Mouse (Mus musculus): ENCODE data around the gene Bach1. TPM values are rescaled to one million over a fixed set of nuclear protein-coding genes. Genes with fewer than 3 reads are reported as not detected.
"Not testable (repeated sequence)": the region's sequence is repeated elsewhere in the genome, so short reads cannot be mapped to it uniquely, and the experiment has no call there.

Gene Bach1
- polyA plus RNA-seq, 1 experiment, result 6.8 TPM

- DNase-seq (ENCODE audit: low spot score), result no peak
These were observed 17.7 kb upstream of the Bach1 start for GRCm38 (mm10) chr16:87680912-87681634.

- DNase-seq (ENCODE audit: low spot score), result no peak
These were observed 16.9 kb upstream of the Bach1 start for GRCm38 (mm10) chr16:87681848-87682247.

- no peak for DNase-seq (ENCODE audit: low spot score)
These were observed 12.3 kb upstream of the Bach1 start for GRCm38 (mm10) chr16:87686458-87686857.

- DNase-seq (ENCODE audit: low spot score), result no peak
These were observed 11.4 kb upstream of the Bach1 start for GRCm38 (mm10) chr16:87687346-87687745.

- DNase-seq (ENCODE audit: low spot score), result not testable (repeated sequence)
These were observed 10.4 kb upstream of the Bach1 start for GRCm38 (mm10) chr16:87688328-87688727.

- DNase-seq (ENCODE audit: low spot score), result not testable (repeated sequence)
These were observed 9.9 kb upstream of the Bach1 start for GRCm38 (mm10) chr16:87688823-87689222.

- DNase-seq (ENCODE audit: low spot score), result no peak
These were observed 9.5 kb upstream of the Bach1 start for GRCm38 (mm10) chr16:87689225-87689624.

GRCm38 (mm10) chr16:87690506-87690905 lies 8.2 kb upstream of the Bach1 start:
- DNase-seq (ENCODE audit: low spot score), result no peak

GRCm38 (mm10) chr16:87691102-87691501 lies 7.6 kb upstream of the Bach1 start:
- DNase-seq (ENCODE audit: low spot score), result no peak

GRCm38 (mm10) chr16:87692591-87692990 lies 6.2 kb upstream of the Bach1 start:
- DNase-seq (ENCODE audit: low spot score), result no peak

- no peak for DNase-seq (ENCODE audit: low spot score)
These were observed 909 bp upstream of the Bach1 start for GRCm38 (mm10) chr16:87697707-87698365.

GRCm38 (mm10) chr16:87699306-87699692 lies 554 bp downstream of the Bach1 start:
- no peak for DNase-seq (ENCODE audit: low spot score)

GRCm38 (mm10) chr16:87699693-87700394 lies 1.1 kb downstream of the Bach1 start:
- DNase-seq (ENCODE audit: low spot score), result no peak

GRCm38 (mm10) chr16:87700395-87700765 lies 1.6 kb downstream of the Bach1 start:
- DNase-seq (ENCODE audit: low spot score), result no peak

GRCm38 (mm10) chr16:87701891-87702290 lies 3.1 kb downstream of the Bach1 start:
- no peak for DNase-seq (ENCODE audit: low spot score)

- no peak for DNase-seq (ENCODE audit: low spot score)
These were observed 4.1 kb downstream of the Bach1 start for GRCm38 (mm10) chr16:87702881-87703280.

GRCm38 (mm10) chr16:87704225-87704624 lies 5.5 kb downstream of the Bach1 start:
- no peak for DNase-seq (ENCODE audit: low spot score)

- DNase-seq (ENCODE audit: low spot score), result no peak
These were observed 7.3 kb downstream of the Bach1 start for GRCm38 (mm10) chr16:87705892-87706589.

GRCm38 (mm10) chr16:87707335-87707734 lies 8.6 kb downstream of the Bach1 start:
- no peak for DNase-seq (ENCODE audit: low spot score)

GRCm38 (mm10) chr16:87708570-87708969 lies 9.8 kb downstream of the Bach1 start:
- no peak for DNase-seq (ENCODE audit: low spot score)

GRCm38 (mm10) chr16:87709144-87709543 lies 10.4 kb downstream of the Bach1 start:
- DNase-seq (ENCODE audit: low spot score), result no peak

- no peak for DNase-seq (ENCODE audit: low spot score)
These were observed 11.2 kb downstream of the Bach1 start for GRCm38 (mm10) chr16:87709971-87710370.

Measured in urinary bladder, adult 2 months (tissue).